Mouse (Mus musculus) limb, embryonic 11.5 days (tissue): ENCODE measurements around the gene Maea. TPM values are rescaled to one million over a fixed set of nuclear protein-coding genes. Genes with fewer than 3 reads are reported as not detected.

ENCODE experiments used
- ATAC-seq: fragments of 200-750 bp; cut with Nextera tagmentation; 2 replicates; pipeline ENCODE4 v1.8.0; 2017; ENCODE audit warnings: low read depth; ENCODE audit not compliant: insufficient number of reproducible peaks, low FRiP score, low TSS enrichment
- DNase-seq: peaks from one replicate; pipeline ENCODE4 v3.0.0-alpha.2; 2015; ENCODE audit warnings: low spot score
- H3K27ac ChIP-seq: fragments of 300-500 bp; sonication (generic); replicated peaks from 2 replicates; pipeline ENCODE4 v1.5.1; 2014; ENCODE audit warnings: low read depth, mild to moderate bottlenecking, low read length
- H3K27me3 ChIP-seq: fragments of 300-500 bp; sonication (generic); 2 replicates; pipeline ENCODE4 v1.6.1; 2014; ENCODE audit warnings: mild to moderate bottlenecking, low read length, mixed read lengths; ENCODE audit not compliant: control insufficient read depth, insufficient read depth
- H3K36me3 ChIP-seq: fragments of 300-500 bp; sonication (generic); 2 replicates; pipeline ENCODE4 v1.6.1; 2014; ENCODE audit warnings: mild to moderate bottlenecking, low read length, moderate library complexity, mixed read lengths; ENCODE audit not compliant: control insufficient read depth, insufficient read depth
- H3K4me1 ChIP-seq: fragments of 300-500 bp; sonication (generic); 2 replicates; pipeline ENCODE4 v1.6.1; 2014; ENCODE audit warnings: low read length, mixed read lengths; ENCODE audit not compliant: control insufficient read depth, insufficient read depth
- H3K4me2 ChIP-seq: fragments of 300-500 bp; sonication (generic); 2 replicates; pipeline ENCODE4 v1.6.1; 2014; ENCODE audit warnings: low read depth, mild to moderate bottlenecking, moderate library complexity; ENCODE audit not compliant: severe bottlenecking
- H3K4me3 ChIP-seq: fragments of 300-500 bp; sonication (generic); 2 replicates; pipeline ENCODE4 v1.5.1; 2014; ENCODE audit warnings: low read depth, low read length
- H3K9ac ChIP-seq: fragments of 300-500 bp; sonication (generic); 2 replicates; pipeline ENCODE4 v1.6.1; 2014; ENCODE audit warnings: mild to moderate bottlenecking, low read length
- H3K9me3 ChIP-seq: fragments of 300-500 bp; sonication (generic); 2 replicates; pipeline ENCODE4 v1.6.1; 2016; ENCODE audit warnings: low read length; ENCODE audit not compliant: control insufficient read depth
- WGBS: fragments of 180-500 bp; shearing (Covaris S2); extraction: QIAGEN DNeasy Blood & Tissue Kit; methylation state at CpG from one replicate; pipeline ENCODE4 v1.1.7; 2014; 5-methylcytosine and 5-hydroxymethylcytosine counted together
- polyA plus RNA-seq: library from polyadenylated mRNA; unstranded; fragments of >200 nt; fragmentation: Nextera tagmentation; extraction: Ambion mirVana; gene quantifications from 2 replicates; pipeline ENCODE4 v1.2.1, GENCODE M21; 2014

Gene Maea
- polyA plus RNA-seq, 1 experiment from 2014 or later, result 152 TPM

DNA sequence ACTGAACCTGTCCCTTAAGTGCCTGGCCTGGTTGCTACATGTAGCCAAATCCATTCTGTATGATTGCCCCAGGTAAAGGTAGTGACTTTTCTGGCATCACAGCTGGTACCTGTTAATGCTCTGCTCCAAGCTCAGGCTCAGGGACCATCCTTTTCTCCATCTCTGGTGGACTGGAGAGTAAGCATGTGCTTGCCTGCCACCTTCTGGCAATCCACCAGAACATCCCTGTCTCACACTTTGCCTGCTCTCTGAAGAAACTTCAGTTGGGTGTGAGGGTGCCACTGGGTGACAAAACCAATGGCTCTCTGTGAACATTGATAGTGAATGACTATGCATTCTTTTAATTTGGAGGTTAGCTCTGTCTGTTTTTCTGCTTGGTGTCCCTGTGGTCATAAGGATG, 35.8 kb downstream of the Maea start:
- no peaks in the 10 kb centered on the region for H3K27me3 ChIP-seq
- H3K9ac ChIP-seq, result no peak overlapping the region
- no peaks in the 10 kb centered on the region for H3K9me3 ChIP-seq
- no peak overlapping the region for H3K4me3 ChIP-seq
- DNase-seq, result no peak
- H3K4me2 ChIP-seq, result no peak overlapping the region
- no peak for ATAC-seq
- H3K27ac ChIP-seq, result no peak overlapping the region
- H3K4me1 ChIP-seq, result no peaks in the 10 kb centered on the region
- H3K36me3 ChIP-seq, result peaks cover 23% of the 10 kb centered on the region; the same call in 1 of the 2 replicates

DNA sequence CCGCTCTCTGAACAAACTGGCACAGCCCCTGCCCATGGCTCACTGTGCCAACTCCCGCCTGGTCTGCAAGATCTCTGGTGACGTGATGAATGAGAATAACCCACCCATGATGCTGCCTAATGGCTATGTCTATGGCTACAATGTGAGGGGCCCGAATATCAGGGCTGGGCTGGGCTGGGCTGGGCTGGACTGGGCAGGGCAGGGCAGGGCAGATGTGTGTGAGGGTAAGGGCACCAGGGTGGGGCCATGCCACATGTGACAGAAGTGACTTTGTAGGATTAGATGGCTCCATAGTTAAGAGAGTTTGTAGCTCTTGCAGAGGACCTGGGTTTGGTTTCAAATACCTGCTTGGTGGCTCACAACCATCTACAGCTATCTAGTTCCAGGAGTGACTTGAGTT, 36.4 kb downstream of the Maea start:
- Histone ChIP-seq H3K4me2 (no peak overlapping the region), H3K4me3 (no peak overlapping the region), H3K27ac (no peak overlapping the region), H3K9me3 (no peaks in the 10 kb centered on the region), H3K4me1 (no peaks in the 10 kb centered on the region), H3K9ac (no peak overlapping the region), H3K27me3 (no peaks in the 10 kb centered on the region), H3K36me3 (peaks cover 21% of the 10 kb centered on the region; the same call in 1 of the 2 replicates)
- WGBS, result 90% methylated on average over 4 of the region's 4 CpGs
- DNase-seq (no peak), ATAC-seq (no peak)

DNA sequence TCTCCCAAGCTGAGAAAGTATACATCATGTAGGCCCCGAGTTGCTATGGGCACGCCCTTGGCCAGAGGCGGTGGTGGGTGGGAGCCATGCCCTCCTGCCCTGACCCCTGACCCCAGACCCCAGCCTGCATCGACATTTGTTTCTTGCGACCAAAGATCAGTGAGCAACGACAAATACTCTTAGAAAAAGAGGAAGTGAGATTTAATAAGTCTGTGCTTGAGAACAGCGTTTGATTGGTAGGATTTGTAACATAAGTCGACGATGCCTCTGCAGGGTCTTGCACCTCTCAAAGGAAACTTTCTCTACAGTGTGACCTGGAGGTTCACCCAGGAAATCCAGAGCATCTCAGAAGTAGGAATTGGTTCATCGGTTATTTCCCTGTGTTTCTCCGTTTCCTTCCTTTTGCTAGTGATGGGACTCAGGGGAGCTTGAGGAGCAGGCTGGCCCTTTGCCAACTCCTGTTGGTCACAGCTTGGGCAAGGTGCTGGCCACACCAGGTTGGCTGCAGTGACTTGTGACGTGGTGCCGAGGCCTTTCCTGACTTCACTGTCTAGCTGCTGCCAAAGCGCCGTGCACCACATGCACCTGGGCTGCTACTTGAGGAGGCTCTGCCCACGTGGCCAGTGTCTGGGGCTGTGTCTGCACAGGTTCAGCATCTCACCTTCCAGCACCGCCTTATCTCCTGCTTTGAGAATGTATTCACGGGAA, 37.2 kb downstream of the Maea start:
- ATAC-seq (no peak), DNase-seq (no peak)
- Histone ChIP-seq H3K27me3 (no peaks in the 10 kb centered on the region), H3K36me3 (peaks cover 18% of the 10 kb centered on the region; the same call in 1 of the 2 replicates), H3K27ac (no peak overlapping the region), H3K4me2 (no peak overlapping the region), H3K9me3 (no peaks in the 10 kb centered on the region), H3K9ac (no peak overlapping the region), H3K4me1 (no peaks in the 10 kb centered on the region), H3K4me3 (no peak overlapping the region)
- 89% methylated on average over 18 of the region's 18 CpGs for WGBS

- H3K27ac ChIP-seq, result no peak overlapping the region; the same call in 1 of the 2 replicates
- no peak overlapping the region for H3K4me3 ChIP-seq
- H3K9me3 ChIP-seq, result no peaks in the 10 kb centered on the region
- H3K27me3 ChIP-seq, result no peaks in the 10 kb centered on the region
- H3K9ac ChIP-seq, result no peak overlapping the region
- WGBS, result 61% methylated on average over 6 of the region's 6 CpGs
- H3K36me3 ChIP-seq, result peaks cover 3% of the 10 kb centered on the region; the same call in 1 of the 2 replicates
- peaks cover 9% of the 10 kb centered on the region; the same call in 1 of the 2 replicates for H3K4me1 ChIP-seq
- H3K4me2 ChIP-seq, result peak overlapping the region; percentile 86; the same call in 1 of the 2 replicates
- DNase-seq, result no peak
- no peak for ATAC-seq
These were observed 41.9 kb downstream of the Maea start for GRCm38 (mm10) chr5:33377176-33377575.

GRCm38 (mm10) chr5:33377801-33378301, 42.5 kb downstream of the Maea start:
- Histone ChIP-seq H3K4me1 (peaks cover 9% of the 10 kb centered on the region; the same call in 1 of the 2 replicates), H3K27ac (peak overlapping the region; percentile 92), H3K27me3 (no peaks in the 10 kb centered on the region), H3K9ac (peak overlapping the region; percentile 82), H3K4me2 (peak overlapping the region; percentile 86), H3K4me3 (peak overlapping the region; percentile 59), H3K36me3 (peaks cover 3% of the 10 kb centered on the region; the same call in 1 of the 2 replicates), H3K9me3 (no peaks in the 10 kb centered on the region)
- peak; percentile 44; the same call in 1 of the 2 replicates for ATAC-seq
- no peak for DNase-seq
- 3% methylated on average over 21 of the region's 21 CpGs for WGBS

- ATAC-seq, result peak; percentile 97
- H3K9me3 ChIP-seq, result no peaks in the 10 kb centered on the region
- under 1% methylated on average over 46 of the region's 46 CpGs for WGBS
These were observed 43.1 kb downstream of the Maea start, which contains the start of gene Uvssa for GRCm38 (mm10) chr5:33378302-33378854. Gene Uvssa, plus strand, starts transcription at chr5:33378549.

DNA sequence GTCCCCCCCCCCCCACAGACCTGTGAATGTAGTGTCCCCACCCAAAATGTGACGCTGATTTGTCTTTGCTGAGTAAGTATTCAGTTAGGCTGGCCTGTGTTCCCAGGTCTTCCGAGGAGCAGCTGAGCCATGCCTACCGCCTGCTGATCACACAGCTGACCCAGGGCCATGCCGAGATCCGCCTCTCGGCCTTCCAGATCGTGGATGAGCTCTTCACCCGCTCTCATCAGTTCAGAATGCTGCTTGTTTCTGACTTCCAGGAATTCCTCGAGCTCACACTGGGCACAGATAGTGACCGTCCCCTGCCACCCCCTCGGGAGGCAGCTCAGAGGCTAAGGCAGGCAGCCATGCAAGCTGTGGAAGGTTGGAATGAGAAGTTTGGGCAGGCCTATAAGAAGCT, 52.2 kb downstream of the Maea start:
- no peak overlapping the region for H3K4me2 ChIP-seq
- no peak for ATAC-seq
- DNase-seq, result no peak
- H3K4me1 ChIP-seq, result no peaks in the 10 kb centered on the region
- H3K9ac ChIP-seq, result no peak overlapping the region
- no peak overlapping the region for H3K4me3 ChIP-seq
- no peaks in the 10 kb centered on the region for H3K36me3 ChIP-seq
- H3K27me3 ChIP-seq, result no peaks in the 10 kb centered on the region
- 90% methylated on average over 11 of the region's 11 CpGs for WGBS
- H3K27ac ChIP-seq, result no peak overlapping the region
- no peaks in the 10 kb centered on the region for H3K9me3 ChIP-seq

More at GRCm38 (mm10) chr5:33378302-33378854, 43.1 kb downstream of the Maea start, which contains the start of gene Uvssa:
- H3K4me3 ChIP-seq, result peak within 1 kb of the TSS; percentile 59
- H3K36me3 ChIP-seq, result peaks cover under 1% of the 10 kb centered on the region; the same call in 1 of the 2 replicates
- H3K27ac ChIP-seq, result peak within 1 kb of the TSS; percentile 92
- H3K4me2 ChIP-seq, result peak within 1 kb of the TSS; percentile 86
- no peaks in the 10 kb centered on the region for H3K27me3 ChIP-seq
- DNase-seq, result peak; percentile 100
- peak within 1 kb of the TSS; percentile 82 for H3K9ac ChIP-seq
- peaks cover 9% of the 10 kb centered on the region; the same call in 1 of the 2 replicates for H3K4me1 ChIP-seq

GRCm38 (mm10) chr5:33393803-33394202, 58.5 kb downstream of the Maea start:
- 12% methylated on average over 7 of the region's 7 CpGs for WGBS

More at GRCm38 (mm10) chr5:33393803-33394202, 58.5 kb downstream of the Maea start:
- Histone ChIP-seq H3K4me2 (no peak overlapping the region), H3K36me3 (no peaks in the 10 kb centered on the region), H3K9me3 (no peaks in the 10 kb centered on the region), H3K9ac (no peak overlapping the region), H3K4me3 (no peak overlapping the region), H3K27me3 (no peaks in the 10 kb centered on the region), H3K4me1 (no peaks in the 10 kb centered on the region), H3K27ac (no peak overlapping the region)
- DNase-seq, result peak; percentile 86
- ATAC-seq, result no peak
